Mouse (Mus musculus) heart, adult 9 months (tissue): Measurements from ENCODE around the gene Olfr995.

ENCODE experiments used
- DNase-seq, 2 experiments: peaks; one replicate each; pipeline ENCODE4 v3.0.0; 2022; ENCODE audit warnings: low spot score in 2 of 2

Gene Olfr995

GRCm38 (mm10) chr2:85443539-85443938 is at the start of gene Olfr995:
Olfr995 (minus strand) TSS chr2:85443639.
- no peak for DNase-seq

- DNase-seq: no peak
These were observed 47.0 kb upstream of the Olfr995 start for GRCm38 (mm10) chr2:85490396-85490795.

GRCm38 (mm10) chr2:85466801-85467325 is 23.4 kb upstream of the Olfr995 start:
- peak; percentile 27 to 37 for DNase-seq

- no peak for DNase-seq
These were observed 893 bp downstream of the Olfr995 start for GRCm38 (mm10) chr2:85442546-85442945.

- DNase-seq: no peak
These were observed 7.1 kb downstream of the Olfr995 start, which contains the start of gene Olfr994 for GRCm38 (mm10) chr2:85436351-85436750. Olfr994 (minus strand) TSS chr2:85436451.

- DNase-seq: no peak
These were observed 17.5 kb downstream of the Olfr995 start for GRCm38 (mm10) chr2:85425893-85426292.

- DNase-seq: no peak
These were observed 28.7 kb downstream of the Olfr995 start, which contains the start of gene Olfr993 for GRCm38 (mm10) chr2:85414777-85415176. Olfr993 (minus strand) TSS chr2:85414877.

GRCm38 (mm10) chr2:85409369-85409768 is 34.1 kb downstream of the Olfr995 start, which contains the start of gene Olfr992:
Olfr992 (minus strand) TSS chr2:85409469.
- DNase-seq: no peak
